Mouse (Mus musculus): ENCODE results near the gene Prl3c1.
"Not testable (repeated sequence)": the region's sequence is repeated elsewhere in the genome, so short reads cannot be mapped to it uniquely, and the experiment has no call there.

The Prl3c1 gene

DNA sequence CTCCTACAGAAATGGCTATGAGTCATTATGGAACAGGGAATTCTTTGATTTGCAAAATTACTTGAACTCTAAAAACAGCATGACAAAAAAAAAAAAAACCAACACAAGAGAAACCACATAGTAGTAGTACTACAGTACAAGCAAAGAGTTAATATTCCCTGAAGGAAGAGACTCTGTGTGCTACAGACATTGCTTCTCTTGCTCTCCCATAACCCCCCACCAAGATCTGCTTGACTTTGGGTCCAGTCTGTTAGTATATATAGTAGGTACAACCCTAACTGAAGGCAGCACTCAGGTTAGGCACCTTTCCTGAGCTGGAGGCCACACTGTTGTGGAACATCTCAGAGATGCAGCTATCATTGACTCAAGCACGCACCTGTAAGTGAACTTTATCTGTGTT is at the start of gene Prl3c1:
Gene Prl3c1, plus strand, starts transcription at position 301 of the 400 bp plus-strand sequence.
- no peak for DNase-seq

DNA sequence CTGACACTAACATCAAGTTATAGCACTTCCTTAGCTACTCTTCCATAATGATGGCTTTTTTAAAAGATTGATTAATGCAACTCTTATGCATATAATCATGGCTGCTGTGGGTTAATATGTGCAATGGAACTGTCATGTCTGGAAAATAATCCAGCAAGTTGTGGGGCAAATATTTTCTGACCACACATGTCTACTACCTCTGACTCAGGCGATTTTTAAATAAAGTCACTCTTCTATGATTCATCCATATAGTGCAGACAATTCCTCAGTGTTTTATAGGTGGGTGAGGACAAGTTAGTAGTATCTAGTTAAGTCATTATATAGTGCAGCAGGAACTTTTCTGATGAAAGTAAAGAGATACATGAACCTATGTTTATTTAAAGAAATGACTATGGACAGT is 48.2 kb upstream of the Prl3c1 start:
- DNase-seq: no peak

DNA sequence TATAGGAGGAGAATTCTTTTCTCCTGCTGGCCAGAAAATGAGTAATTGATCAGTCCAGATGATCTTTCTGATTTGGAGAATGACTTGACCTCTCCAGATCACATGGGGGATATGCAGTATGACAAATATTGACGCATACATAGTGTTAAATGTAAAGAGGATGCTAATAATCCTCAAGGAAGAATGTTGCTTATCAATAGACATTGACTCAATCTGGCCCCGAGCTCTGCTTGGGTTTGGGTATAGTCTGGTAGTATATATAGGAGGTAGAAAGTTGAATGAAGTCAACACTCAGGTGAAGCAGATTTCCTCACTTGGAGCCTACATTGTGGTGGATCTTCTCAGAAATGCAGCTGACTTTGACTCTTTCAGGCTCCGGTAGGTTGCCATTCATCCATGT is 40.0 kb upstream of the Prl3c1 start, which contains the start of gene Prl3d3:
Gene Prl3d3, plus strand, starts transcription at position 301 of the 400 bp plus-strand sequence.
- not testable (repeated sequence) for DNase-seq

DNA sequence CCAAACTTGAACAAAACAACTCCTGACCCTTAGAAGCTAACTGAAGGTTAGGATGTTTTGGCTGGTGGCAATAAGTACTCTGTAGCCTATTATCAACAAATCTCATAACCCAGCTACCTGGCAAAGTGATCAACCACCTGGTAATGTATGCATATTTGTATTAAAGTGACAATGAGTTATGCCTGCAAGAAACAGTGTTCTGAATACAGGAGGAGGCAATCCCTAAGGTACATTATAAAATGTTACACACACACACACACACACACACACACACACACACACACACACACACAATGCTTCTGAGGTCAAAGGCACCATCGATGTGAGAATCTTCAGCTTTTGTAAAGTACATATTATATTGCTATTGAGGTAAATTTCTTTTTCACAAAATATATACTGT is 45.1 kb downstream of the Prl3c1 start, which contains the start of gene Prl3b1:
Gene Prl3b1, plus strand, starts transcription at position 301 of the 400 bp plus-strand sequence.
- no peak for DNase-seq

Measured in kidney, postnatal 14 days (tissue).